Mouse (Mus musculus) mouse trophoblast stem cell (cell line): ENCODE measurements around the gene Ajuba.
"Not testable (repeated sequence)": the region's sequence is repeated elsewhere in the genome, so short reads cannot be mapped to it uniquely, and the experiment has no call there.

ENCODE experiments used
- in situ Hi-C, 2 experiments: fragments of 300-500 bp; cut with MseI, MboI; formaldehyde crosslinking; loops; 2 replicates in 1 of 2; 3 replicates in 1 of 2; pipeline ENCODE4 v1.15.1; 2025

Ajuba gene

GRCm38 (mm10) chr14:54577089-54577982 lies at the start of gene Ajuba:
Gene Ajuba (minus strand): TSS chr14:54577558.
- in situ Hi-C loops = no loop called here

GRCm38 (mm10) chr14:54624976-54625375 lies 47.6 kb upstream of the Ajuba start:
- in situ Hi-C loops = no loop called here

GRCm38 (mm10) chr14:54623334-54623733 lies 46.0 kb upstream of the Ajuba start:
- in situ Hi-C loops = no loop called here

GRCm38 (mm10) chr14:54621133-54621532 lies 43.8 kb upstream of the Ajuba start, which contains the start of gene Psmb11:
Gene Psmb11 (plus strand): TSS chr14:54621433.
- in situ Hi-C loops = no loop called here

- in situ Hi-C loops = no loop called here
These were observed 40.6 kb upstream of the Ajuba start, which contains the start of gene Psmb5 for GRCm38 (mm10) chr14:54617897-54618365. Gene Psmb5 (minus strand): TSS chr14:54618022.

GRCm38 (mm10) chr14:54617152-54617896 lies 40.0 kb upstream of the Ajuba start:
- in situ Hi-C loops = no loop called here

GRCm38 (mm10) chr14:54616226-54616825 lies 39.0 kb upstream of the Ajuba start:
- in situ Hi-C loops = no loop called here

- in situ Hi-C loops = not testable (repeated sequence)
These were observed 36.8 kb upstream of the Ajuba start for GRCm38 (mm10) chr14:54614130-54614529.

- in situ Hi-C loops = no loop called here
These were observed 33.3 kb upstream of the Ajuba start for GRCm38 (mm10) chr14:54610648-54611047.

- in situ Hi-C loops = no loop called here
These were observed 32.6 kb upstream of the Ajuba start for GRCm38 (mm10) chr14:54609962-54610361.

GRCm38 (mm10) chr14:54609245-54609644 lies 31.9 kb upstream of the Ajuba start:
- in situ Hi-C loops = no loop called here

- in situ Hi-C loops = no loop called here
These were observed 29.9 kb upstream of the Ajuba start for GRCm38 (mm10) chr14:54607226-54607625.

GRCm38 (mm10) chr14:54605752-54606321 lies 28.5 kb upstream of the Ajuba start, which contains the start of gene 4931414P19Rik:
Gene 4931414P19Rik (minus strand): TSS chr14:54605993.
- in situ Hi-C loops = no loop called here

GRCm38 (mm10) chr14:54603686-54604085 lies 26.3 kb upstream of the Ajuba start:
- in situ Hi-C loops = no loop called here

- in situ Hi-C loops = no loop called here
These were observed 25.8 kb upstream of the Ajuba start for GRCm38 (mm10) chr14:54603038-54603654.

- in situ Hi-C loops = no loop called here
These were observed 25.3 kb upstream of the Ajuba start for GRCm38 (mm10) chr14:54602613-54603012.

- in situ Hi-C loops = no loop called here
These were observed 24.2 kb upstream of the Ajuba start for GRCm38 (mm10) chr14:54601601-54602000.

- in situ Hi-C loops = no loop called here
These were observed 19.7 kb upstream of the Ajuba start for GRCm38 (mm10) chr14:54597084-54597483.

- in situ Hi-C loops = no loop called here
These were observed 17.5 kb upstream of the Ajuba start for GRCm38 (mm10) chr14:54594631-54595414.

GRCm38 (mm10) chr14:54594055-54594454 lies 16.7 kb upstream of the Ajuba start:
- in situ Hi-C loops = no loop called here
